Mouse (Mus musculus): ENCODE data around the gene Paqr8. TPM values are rescaled to one million over a fixed set of nuclear protein-coding genes. Genes with fewer than 3 reads are reported as not detected.

Gene Paqr8
- total and polyA plus RNA-seq, 3 experiments: 0.38 to 1.3 (median 1.1) TPM

DNA sequence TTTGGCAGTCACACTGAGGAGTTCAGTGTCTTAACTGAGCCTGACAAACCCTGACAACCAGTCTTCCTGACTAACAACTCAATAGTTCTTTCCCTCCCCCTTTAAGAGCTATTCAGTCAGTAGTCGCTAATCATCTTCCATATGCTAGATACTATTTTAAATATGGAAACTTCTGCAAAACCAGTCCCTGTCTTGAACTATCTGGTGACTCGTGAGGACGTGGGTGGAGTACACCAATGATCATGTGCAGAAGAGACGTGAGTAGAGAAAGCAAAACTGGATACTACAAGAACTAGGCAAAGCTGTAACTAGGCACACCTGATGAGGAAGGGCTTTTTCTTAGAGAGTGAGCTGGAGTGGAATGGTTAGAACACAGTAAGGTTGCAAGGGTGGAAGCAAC lies 35.5 kb downstream of the Paqr8 start:
- Histone ChIP-seq H3K27me3 (replicated peaks) (no peaks in the 10 kb centered on the region), H3K4me2 (ENCODE audit: insufficient read depth, low read depth, poor library complexity, severe bottlenecking) (no peak overlapping the region), H3K9ac (ENCODE audit: insufficient read depth, low read depth) (no peak overlapping the region), H3K4me1 (ENCODE audit: control insufficient read depth in 1 of 2, insufficient read depth in 2 of 2) (peaks cover 0 to 2% of the 10 kb centered on the region in 2 experiments; a peak in 1 of 4 replicates), H3K4me3 (replicated peaks in 1 of 3; ENCODE audit: low read depth in 2 of 3, low read length in 2 of 3, poor library complexity in 1 of 3) (no peak overlapping the region), H3K27ac (ENCODE audit: insufficient read depth, low read depth) (no peak overlapping the region), H3K36me3 (replicated peaks in 1 of 2; ENCODE audit: control insufficient read depth in 1 of 2, insufficient read depth in 1 of 2, low read length in 1 of 2) (no peaks in the 10 kb centered on the region), H3K79me2 (replicated peaks; ENCODE audit: control insufficient read depth, extremely low read depth, insufficient read depth, poor library complexity, severe bottlenecking) (no peaks in the 10 kb centered on the region), H3K9me3 (replicated peaks; ENCODE audit: low read length) (no peaks in the 10 kb centered on the region)
- dilution Hi-C loops (cut with MboI; ENCODE audit: extremely low pct_ligation_motif_present, extremely low pct_unique_long_range_greater_than_20kb, low sequenced_read_pairs): no loop called here
- DNase-seq (ENCODE audit: extremely low read depth): no peak
- no peak for TF ChIP-seq MAX (IDR thresholded peaks at IDR 0.05; ENCODE audit: low read length)
- no peak for TF ChIP-seq RCOR1 (conservative IDR thresholded peaks at IDR 0.05; ENCODE audit: low read depth, low read length)
- TF ChIP-seq MEF2A (IDR thresholded peaks at IDR 0.05; ENCODE audit: borderline replicate concordance, low read depth, low read length): no peak
- no peak for TF ChIP-seq GABPA (IDR thresholded peaks at IDR 0.05; ENCODE audit: insufficient replicate concordance, low read depth, low read length)
- no peak for TF ChIP-seq EP300 (IDR thresholded peaks at IDR 0.05; ENCODE audit: low read length)
- in situ Hi-C loops (cut with MboI; ENCODE audit: low pct_ligation_motif_present, low pct_unique_long_range_greater_than_20kb, low sequenced_read_pairs): no loop called here

DNA sequence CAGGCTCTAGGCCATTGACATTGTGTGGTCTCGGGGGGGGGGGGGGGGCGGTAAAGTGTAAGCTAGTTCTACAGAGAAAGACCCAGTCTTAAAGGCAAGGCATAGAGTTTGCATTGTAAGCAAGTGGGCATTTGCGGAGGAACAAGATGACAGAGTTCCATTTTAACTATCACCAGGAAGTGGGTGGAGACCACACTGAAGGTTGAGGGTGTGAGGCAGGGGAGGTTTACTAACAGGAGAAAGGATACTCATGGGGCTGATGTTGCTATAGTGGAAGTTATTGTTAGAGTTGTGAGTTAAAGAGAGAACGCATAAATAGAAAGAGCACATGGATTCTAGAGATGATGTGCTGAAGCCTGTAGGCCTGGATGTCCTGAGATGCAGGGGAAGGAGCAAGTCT lies 36.0 kb downstream of the Paqr8 start:
- Histone ChIP-seq H3K79me2 (replicated peaks; ENCODE audit: control insufficient read depth, extremely low read depth, insufficient read depth, poor library complexity, severe bottlenecking) (no peaks in the 10 kb centered on the region), H3K4me2 (ENCODE audit: insufficient read depth, low read depth, poor library complexity, severe bottlenecking) (no peak overlapping the region), H3K9me3 (replicated peaks; ENCODE audit: low read length) (no peaks in the 10 kb centered on the region), H3K36me3 (replicated peaks in 1 of 2; ENCODE audit: control insufficient read depth in 1 of 2, insufficient read depth in 1 of 2, low read length in 1 of 2) (no peaks in the 10 kb centered on the region), H3K4me1 (ENCODE audit: control insufficient read depth in 1 of 2, insufficient read depth in 2 of 2) (peaks cover 0 to 2% of the 10 kb centered on the region in 2 experiments; a peak in 1 of 4 replicates), H3K27ac (ENCODE audit: insufficient read depth, low read depth) (no peak overlapping the region), H3K4me3 (replicated peaks in 1 of 3; ENCODE audit: low read depth in 2 of 3, low read length in 2 of 3, poor library complexity in 1 of 3) (no peak overlapping the region), H3K9ac (ENCODE audit: insufficient read depth, low read depth) (no peak overlapping the region), H3K27me3 (replicated peaks) (no peaks in the 10 kb centered on the region)
- no peak for TF ChIP-seq NRF1 (IDR thresholded peaks at IDR 0.05; ENCODE audit: low read depth, low read length)
- TF ChIP-seq USF2 (conservative IDR thresholded peaks at IDR 0.05; ENCODE audit: low read depth, low read length): no peak
- no peak for TF ChIP-seq POLR2A (IDR thresholded peaks at IDR 0.05; ENCODE audit: low read depth, low read length)
- TF ChIP-seq CHD1 (IDR thresholded peaks at IDR 0.05; ENCODE audit: low read depth, low read length): no peak
- no peak for TF ChIP-seq TBP (conservative IDR thresholded peaks at IDR 0.05; ENCODE audit: low read depth, low read length)
- no peak for TF ChIP-seq NELFE (IDR thresholded peaks at IDR 0.05; ENCODE audit: low read depth, low read length)
- TF ChIP-seq ETS1 (conservative IDR thresholded peaks at IDR 0.05; ENCODE audit: low read depth, low read length): no peak
- TF ChIP-seq ZMIZ1 (IDR thresholded peaks at IDR 0.05; ENCODE audit: low read depth, low read length): no peak
- TF ChIP-seq PAX5 (IDR thresholded peaks at IDR 0.05; ENCODE audit: low read length): no peak
- TF ChIP-seq EP300 (IDR thresholded peaks at IDR 0.05; ENCODE audit: low read length): no peak
- no peak for TF ChIP-seq ELF1 (IDR thresholded peaks at IDR 0.05; ENCODE audit: low read depth, low read length)
- no peak for TF ChIP-seq MAZ (IDR thresholded peaks at IDR 0.05; ENCODE audit: low read depth, low read length)
- no peak for TF ChIP-seq RCOR1 (conservative IDR thresholded peaks at IDR 0.05; ENCODE audit: low read depth, low read length)
- in situ Hi-C loops (cut with MboI; ENCODE audit: low pct_ligation_motif_present, low pct_unique_long_range_greater_than_20kb, low sequenced_read_pairs) (no loop called here), dilution Hi-C loops (cut with MboI; ENCODE audit: extremely low pct_ligation_motif_present, extremely low pct_unique_long_range_greater_than_20kb, low sequenced_read_pairs) (no loop called here)
- no peak for DNase-seq (ENCODE audit: extremely low read depth)

Measured in CH12.LX (cell line).